Mouse (Mus musculus) cerebellum, adult 9-11 months (tissue): ENCODE measurements around the gene Olfr718-ps1.
"Not testable (repeated sequence)": the region's sequence is repeated elsewhere in the genome, so short reads cannot be mapped to it uniquely, and the experiment has no call there.

Source experiments
- DNase-seq: peaks from one replicate; pipeline ENCODE4 v3.0.0; 2022

The Olfr718-ps1 gene

DNA sequence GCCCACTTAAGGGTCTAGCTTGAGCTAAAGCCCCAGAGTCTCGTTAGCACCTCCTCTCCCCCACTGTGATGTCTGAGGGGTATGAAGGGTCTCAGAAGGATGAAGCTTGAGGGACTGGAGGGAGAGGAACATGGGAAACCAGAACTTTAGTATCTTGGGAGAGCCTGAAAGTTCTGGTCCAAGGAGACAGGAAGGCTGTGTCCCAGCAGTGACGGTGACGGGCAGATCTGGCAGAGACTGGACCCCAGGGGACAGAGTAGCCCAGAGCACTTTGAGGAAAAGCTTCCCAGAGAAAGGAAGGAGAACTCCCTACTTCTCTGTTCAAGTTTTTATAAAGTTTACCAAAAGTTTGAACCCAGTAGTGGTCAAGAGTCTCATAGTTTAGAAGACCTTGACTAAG is at the start of gene Olfr718-ps1:
TSS of gene Olfr718-ps1 (minus strand) at position 101 of the 400 bp plus-strand sequence.
- DNase-seq = no peak

DNA sequence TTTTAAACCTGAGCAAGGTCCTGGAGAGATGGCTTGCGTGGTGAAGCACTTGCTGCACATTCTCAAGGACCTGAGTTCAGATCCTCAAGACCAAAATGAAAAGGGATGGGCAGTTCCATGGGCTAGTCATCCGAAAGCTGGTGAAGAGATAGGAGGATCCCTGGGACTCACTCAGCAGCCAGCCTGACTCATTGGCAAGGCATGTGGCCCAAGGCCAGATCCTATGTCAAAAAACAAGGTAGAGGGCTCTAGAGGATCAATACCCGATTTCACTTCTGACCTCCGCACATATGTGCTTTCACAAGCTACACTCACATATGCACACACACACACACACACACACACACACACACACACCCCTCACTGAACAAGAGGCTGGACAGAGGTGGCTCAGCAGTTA is 49.1 kb upstream of the Olfr718-ps1 start:
- no peak for DNase-seq

DNA sequence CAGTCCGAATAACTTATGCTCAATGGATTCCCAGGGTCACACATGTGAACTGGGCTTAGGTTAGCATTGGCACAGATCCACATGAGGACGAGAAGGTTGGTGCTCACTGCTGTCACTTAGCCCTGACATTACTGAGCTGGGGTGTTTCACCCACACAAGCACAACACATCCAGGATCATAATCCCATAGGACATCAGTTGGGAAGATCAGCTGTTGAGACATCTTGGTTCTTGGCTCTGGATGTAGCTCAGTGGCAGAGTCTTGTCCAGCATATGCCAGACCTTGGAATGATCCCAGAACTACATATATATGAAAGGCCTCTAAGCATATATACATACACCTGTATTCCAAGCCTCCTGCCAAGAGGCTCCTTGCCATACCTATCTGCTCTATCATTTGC is 47.8 kb upstream of the Olfr718-ps1 start:
- DNase-seq = no peak

DNA sequence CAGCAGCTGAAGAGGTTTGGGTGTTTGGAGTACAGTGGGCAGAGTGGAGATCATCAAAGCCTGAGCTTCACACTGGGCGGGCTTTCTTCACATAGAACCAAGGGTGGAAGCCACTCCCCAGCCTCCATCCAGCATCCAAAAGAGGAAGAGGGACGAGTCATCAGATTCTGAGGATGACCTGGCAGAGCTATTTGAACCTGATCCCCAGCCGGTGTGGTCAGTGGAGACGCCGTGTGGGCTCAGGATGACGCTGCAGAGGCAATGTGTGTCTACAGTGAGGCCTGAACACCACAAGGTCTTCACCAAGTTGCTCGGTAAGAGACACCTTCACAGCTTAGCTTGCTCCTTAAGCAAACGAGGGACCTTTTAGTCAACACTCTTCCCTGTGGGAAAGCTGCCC is 47.4 kb upstream of the Olfr718-ps1 start:
- DNase-seq = not testable (repeated sequence)

DNA sequence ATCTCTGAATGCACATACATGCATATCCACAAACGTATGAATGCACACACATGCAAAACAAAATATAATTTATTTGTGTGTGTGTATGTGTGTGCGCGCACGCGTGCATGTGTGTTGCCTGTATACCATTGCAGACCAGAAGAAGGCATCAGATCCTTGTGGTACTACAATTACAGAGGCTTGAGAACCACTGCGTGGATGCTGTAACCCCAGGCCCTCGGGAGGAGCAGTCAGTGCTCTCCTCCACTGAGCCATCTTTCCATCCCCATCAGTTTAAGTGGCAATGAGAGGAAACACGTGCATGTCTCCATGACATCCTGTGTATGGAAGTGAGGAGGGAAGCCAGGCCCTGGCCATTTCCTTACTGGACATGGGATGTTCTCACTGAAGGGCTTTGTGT is 45.4 kb upstream of the Olfr718-ps1 start:
- DNase-seq = no peak

DNA sequence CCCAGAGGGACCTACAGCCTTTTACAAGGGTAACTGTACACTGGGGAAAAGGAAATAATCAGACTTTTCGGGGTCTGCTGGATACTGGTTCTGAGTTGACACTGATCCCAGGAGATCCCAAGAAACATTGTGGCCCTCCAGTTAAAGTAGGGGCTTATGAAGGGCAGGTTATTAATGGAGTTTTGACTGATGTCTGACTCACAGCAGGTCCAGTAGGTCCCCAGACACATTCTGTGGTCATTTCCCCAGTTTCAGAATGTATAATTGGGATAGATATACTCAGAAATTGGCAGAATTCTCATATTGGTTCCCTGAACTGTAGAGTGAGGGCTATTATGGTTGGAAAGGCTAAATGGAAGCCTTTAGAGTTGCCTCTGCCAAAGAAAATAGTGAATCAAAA is 40.6 kb upstream of the Olfr718-ps1 start:
- not testable (repeated sequence) for DNase-seq

DNA sequence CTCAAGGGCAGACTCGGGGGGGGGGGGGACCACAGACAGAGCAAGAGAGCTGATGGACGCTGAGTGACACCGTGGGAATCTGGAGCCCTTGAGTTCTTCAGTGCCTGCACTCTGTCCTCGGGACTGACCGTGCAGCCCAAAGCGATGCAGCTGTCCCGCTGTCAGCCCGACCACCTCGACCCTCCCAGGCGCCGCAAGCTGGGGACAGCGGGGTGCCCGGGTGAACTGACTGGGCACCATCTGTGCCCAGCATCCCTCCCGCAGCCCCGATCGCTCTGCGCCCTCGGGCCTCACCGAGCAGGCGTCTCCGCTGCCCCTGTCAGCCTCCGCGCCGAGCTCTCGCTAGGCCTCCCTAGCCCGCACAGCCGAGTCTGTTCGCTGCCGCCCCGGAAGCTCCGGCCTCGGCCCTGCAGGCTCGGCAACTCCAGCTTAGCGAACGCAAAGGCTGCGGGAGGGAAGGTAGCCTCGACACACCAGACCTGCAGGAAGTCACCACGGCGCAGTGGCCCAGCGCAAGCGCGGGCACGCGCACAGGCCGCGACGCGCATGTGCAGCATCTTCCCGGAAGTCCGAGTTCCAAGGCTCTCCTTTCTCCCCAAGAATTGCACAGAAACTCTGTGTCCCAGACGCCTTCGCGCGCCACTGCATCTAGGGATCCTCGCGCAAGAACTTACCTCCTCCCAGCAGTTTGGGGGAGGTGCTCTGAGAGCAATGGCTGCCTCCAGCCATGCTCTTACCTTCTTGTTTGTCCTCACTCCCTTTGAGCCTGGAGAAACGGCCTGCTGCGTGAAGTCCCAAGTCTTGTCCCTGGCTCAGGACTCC is 33.1 kb upstream of the Olfr718-ps1 start, which contains the start of the genes Rbak and Spdye4b:
TSS of gene Rbak (minus strand) at position 521 of the 822 bp plus-strand sequence.
TSS of gene Spdye4b (plus strand) at position 763 of the 822 bp plus-strand sequence.
- DNase-seq = peak; percentile 96

DNA sequence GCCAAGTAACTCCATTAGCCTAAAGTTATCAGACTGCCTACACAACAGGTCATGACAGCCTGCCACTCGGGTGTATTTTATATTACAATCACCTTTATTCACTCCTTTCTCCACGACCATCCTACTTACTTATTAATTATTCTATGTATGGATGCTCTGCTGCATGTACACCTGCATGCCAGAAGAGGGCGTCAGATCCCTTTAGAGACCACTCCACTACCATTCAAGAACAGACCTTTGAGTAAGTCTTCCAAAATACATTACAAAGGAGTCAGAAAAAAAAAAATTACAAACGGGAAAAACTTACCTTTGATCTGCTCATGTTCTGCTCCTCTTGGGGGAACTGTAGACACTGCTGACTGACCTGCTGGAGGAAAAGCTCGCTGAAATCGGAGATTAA is 31.8 kb upstream of the Olfr718-ps1 start:
- DNase-seq = peak; percentile 23

DNA sequence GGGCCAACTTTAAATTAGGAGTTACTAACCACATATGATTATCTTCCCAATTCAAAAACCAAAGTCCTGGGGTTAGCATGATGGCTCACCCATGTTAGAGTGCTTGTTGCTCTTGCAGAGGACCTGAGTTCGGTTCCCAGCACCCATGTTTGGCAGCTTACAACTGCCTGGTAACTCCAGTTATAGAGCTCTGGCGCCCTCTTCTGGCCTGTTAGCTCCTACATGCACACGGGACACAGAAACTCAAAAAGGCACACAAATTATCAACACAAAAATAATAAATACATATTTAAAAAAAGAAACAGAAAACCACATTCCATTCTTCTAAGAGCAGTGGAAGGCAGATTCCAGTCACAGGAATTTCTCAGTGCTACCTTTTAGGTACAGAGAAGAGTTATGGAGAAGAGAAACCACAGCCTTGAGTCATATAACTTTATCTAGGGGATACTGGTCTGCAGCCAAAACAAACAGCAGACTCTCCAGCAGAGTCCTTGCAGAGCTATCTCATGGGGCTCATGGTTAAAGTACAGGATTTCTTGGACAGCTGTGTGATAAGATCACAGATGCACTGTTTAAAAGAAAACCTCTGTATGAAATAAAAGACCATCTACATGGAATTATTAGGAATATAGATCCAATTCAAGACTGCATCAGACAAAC is 30.3 kb upstream of the Olfr718-ps1 start:
- no peak for DNase-seq

DNA sequence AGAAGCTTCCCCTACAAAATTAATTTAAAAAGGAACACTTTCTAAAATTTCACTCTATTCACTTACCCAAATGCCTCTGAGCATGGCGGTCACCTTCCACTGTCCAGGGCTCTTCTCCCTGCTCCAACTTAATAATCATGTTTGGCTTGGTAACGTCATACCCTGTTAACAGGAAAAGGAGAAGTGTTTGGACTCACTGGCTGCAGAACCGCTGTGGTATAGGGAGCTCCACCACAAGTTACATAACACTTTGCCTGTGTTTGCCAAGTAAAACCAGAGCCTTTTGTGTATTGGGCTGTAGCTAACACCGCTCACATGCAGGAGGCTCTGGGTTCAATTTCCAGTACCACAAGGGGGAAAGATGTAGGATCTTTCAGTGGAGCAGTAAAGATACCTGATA is 28.6 kb upstream of the Olfr718-ps1 start:
- DNase-seq = no peak

DNA sequence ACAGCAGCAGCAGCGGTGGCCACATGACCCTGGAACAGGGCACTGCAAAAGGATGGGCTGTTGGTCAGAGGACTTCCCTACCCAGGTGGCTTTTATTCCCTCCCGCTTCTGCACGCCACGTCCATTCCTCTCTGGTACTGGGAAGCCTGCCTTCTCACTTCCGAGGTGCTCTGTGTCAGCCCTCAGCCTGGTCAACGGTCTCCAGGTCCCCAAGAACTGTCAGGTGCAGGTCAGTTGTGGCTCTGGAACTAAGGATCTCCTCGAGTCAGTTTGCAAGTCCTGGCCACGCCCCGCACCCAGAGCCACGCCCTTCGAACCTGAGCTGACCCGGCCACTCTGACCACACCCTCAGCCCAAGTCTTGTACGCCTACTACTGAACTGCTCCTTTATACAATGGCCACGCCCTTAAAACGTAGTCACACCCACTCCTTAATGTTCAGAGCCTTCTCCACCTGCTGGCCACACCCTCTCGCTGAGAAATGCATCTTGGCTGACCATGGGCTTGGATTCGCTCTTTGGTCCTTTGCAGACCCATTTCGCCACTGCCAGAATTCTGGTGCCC is 18.2 kb upstream of the Olfr718-ps1 start:
- no peak for DNase-seq

DNA sequence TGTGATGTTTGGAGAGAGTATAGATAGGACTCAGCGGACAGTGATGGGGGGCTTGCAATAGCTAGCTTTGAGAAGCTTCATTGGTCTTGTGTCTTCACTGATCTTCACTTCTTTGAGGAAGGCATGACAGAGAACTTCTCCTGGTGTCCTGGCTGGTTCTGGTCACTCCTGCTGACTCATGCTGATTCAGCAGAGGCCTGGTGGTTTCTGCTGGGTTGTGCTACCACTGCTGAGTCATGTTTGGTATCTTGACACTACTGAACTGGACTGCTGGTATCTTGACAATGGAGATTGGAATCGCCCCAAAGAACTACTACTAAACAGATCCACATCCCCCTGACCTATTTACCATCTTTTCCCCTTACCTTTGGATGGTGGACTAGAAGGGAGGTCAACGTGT is 8.2 kb upstream of the Olfr718-ps1 start:
- no peak for DNase-seq

DNA sequence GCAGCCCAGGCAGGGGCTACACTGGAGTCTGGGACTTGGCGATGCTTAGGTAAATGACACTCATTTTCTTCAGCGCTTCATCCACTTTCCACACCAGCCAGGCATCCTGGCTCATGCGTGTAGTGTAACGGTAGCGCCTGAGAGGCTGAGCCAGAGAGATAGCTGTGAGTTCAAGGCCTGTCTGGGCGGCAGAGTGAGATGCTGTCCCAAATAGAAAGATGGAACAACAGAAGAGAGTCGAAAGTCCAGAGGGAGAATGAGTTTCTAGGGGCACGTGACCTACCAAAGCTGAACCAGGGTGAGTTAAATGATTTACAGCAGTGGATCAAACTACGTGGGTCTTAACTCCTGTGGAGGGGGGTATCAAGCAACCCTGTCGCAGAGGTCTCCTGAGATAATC is 6.4 kb upstream of the Olfr718-ps1 start:
- DNase-seq = no peak

DNA sequence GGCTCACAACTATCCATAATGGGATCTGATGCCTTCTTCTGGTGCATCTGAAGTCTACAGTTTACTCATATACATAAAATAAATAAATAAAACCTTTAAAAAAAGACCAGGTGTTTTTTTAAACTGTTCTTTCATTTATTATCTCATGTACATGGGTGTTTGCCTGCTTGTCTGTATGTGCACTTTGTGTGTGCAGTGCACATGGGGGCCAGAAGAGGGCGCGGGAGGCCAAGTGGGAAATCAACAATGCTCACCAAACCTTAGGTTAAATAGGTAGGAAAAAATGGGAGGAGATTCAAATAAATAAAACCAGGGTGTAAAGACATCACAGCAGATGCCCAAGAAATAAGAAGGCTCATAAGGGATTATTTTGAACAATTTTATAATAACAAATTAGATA is 2.7 kb upstream of the Olfr718-ps1 start:
- DNase-seq = no peak

DNA sequence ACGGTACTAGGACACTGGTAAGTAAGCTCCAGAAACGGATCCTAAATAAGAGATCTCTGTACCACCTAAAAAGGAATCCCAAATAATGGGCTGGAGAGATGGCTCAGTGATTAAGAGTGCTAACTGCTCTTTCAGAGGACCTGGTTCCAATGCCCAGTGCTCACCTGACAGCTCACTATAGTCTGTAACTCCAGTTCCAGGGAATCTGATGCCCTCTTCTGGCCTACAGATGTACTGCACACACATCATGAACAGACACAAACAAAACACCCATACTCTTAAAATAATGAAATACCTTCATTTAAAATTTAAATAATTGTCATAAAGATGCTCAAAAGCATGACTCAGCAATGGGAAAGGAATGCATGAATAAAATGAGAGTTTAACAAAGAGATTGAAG is 2.2 kb upstream of the Olfr718-ps1 start:
- no peak for DNase-seq

DNA sequence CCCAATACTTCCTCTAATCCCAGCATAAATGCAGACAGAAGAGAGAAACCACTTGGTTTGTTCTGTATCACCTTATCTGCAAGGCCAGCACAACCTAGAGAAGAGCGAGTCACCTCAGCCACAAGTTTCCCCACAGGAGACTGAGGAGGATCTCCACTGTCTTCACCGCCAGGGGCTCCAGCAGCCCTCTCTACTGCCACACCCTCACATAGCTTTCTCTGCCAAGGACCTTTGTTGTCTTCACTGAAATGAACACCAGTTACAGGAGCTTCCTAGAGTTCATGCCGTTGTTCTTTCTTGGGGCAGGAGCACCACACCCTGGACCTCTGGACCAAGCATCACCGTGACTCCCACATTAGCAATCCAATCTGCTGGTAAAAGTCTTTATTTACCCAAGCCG is 1.3 kb upstream of the Olfr718-ps1 start:
- DNase-seq = no peak

DNA sequence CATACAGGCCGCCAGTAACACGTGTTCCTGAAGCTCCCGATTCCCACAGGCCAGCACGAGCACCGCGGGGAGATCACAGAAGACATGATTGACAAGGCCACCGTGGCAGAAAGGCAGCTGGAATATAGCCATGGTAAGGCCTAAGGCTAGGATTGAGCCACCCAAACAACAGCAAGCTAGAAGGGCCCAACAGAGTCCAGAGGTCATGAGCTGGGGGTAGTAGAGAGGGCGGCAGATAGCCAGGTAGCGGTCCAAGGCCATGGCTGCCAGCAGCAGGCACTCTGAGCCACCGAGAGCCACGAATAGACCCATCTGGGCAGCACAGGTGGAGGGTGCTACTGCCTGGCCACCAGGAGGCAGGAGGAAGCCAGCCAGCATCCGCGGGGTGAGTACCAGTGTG is 9.8 kb downstream of the Olfr718-ps1 start:
- no peak for DNase-seq

DNA sequence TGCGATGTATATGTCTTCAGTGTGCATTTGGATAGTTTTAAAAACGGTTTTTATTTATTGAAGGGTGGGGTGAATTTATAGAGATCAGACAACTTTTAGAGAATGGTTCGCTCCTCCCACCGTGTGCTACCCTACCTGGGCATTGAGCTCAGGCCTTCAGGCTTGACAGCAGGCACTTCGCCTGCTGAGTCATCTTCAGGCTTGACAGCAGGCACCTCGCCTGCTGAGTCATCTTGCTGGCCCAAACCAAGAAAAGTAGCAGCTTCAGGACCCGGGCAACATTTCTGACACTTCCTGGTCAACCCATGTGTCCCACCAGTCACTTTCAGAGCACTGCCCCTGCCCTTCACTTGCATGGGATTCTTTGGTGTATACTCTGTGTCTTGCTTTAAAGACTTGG is 12.3 kb downstream of the Olfr718-ps1 start:
- no peak for DNase-seq

DNA sequence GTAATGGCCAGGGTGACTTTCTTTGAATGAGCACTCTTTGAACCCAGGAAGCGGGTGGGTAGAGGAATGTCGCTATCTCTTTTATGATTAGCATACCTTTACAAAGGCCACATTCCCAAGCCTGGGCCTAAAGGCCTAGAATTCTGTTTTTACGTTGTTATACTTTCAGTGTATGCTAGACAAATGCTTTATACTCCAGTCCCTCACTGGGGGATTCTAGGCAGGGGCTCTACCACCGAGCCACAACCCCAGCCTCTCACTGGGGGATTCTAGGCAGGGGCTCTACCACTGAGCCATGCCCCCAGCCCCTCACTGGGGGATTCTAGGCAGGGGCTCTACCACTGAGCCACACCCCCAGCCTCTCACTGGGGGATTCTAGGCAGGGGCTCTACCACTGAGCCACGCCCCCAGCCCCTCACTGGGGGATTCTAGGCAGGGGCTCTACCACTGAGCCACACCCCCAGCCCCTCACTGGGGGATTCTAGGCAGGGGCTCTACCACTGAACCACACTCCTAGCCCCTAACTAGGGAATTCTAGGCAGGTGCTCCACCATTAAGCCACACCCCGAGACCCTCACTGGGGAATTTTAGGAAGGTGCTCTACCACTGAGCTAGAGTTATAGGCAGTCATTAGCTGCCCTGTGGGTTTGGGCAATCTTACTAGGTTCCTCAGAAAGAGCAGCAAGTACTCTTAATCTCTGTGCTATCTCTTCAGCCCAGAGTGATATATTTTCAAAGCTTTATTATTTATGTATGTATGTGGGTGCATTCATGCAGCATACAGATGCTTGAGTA is 13.0 kb downstream of the Olfr718-ps1 start:
- DNase-seq = not testable (repeated sequence)

DNA sequence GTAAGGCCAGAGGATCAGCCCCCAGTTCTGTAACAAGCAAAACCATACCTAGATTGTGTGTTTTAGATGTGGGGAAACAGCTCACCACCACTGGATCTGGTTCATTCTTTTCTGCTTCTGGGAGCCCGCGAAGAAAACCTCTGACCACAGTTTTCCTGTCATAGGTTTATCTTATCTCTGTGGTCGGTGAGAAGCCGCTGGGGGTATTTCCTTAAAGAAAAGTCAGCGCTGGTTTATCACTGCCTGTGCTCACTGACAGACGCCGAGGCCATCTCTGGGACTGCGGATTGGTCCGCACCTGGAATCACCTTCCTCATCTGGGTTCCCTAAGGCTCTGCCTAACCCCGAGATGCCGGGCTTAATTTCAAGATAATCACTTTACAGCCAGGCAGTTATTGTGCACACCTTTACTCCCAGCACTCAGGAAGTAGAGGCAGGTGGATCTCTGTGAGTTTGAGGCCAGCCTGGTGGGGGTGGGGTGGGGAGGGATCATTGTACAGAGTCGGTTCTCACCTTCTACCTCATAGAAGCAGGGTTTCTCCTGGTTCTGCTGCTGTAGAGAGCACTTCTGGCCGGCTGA is 14.4 kb downstream of the Olfr718-ps1 start:
- no peak for DNase-seq

DNA sequence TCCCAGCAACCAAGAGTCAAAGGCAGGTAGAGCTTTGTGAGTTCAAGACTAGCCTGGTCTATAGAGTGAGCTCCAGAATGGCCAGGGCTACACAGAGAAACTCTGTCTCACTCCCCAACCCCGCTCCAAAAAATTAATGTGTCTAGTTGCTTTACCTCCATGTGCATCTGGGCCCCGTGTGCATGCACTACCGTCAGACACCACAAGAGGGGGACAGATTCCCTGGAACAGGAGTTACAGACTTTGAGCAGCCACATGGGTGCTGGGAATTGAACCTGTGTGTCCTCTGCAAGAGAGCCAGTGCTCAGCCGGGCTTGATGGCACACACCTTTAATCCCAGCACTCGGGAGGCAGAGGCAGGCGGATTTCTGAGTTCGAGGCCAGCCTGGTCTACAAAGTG is 17.0 kb downstream of the Olfr718-ps1 start:
- no peak for DNase-seq

DNA sequence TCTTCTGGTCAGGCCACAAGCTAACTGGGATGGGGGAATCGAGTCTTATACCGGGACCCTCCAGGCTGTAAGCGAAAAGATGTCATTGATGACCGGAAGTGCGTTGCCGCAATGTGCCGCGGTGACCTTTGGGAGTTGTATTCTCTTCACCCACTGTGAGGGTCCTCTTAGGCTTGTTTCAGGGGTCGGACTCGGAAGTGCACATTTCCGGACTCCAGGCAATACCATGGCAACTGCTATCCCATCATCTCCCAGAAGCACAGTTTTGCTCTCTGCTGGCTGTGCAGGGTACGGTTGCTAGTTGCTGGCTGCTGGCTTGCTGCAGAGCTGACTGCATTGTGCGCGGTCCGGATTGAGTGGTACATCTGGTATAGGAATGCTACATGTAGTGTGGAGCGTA is 18.3 kb downstream of the Olfr718-ps1 start:
- no peak for DNase-seq

DNA sequence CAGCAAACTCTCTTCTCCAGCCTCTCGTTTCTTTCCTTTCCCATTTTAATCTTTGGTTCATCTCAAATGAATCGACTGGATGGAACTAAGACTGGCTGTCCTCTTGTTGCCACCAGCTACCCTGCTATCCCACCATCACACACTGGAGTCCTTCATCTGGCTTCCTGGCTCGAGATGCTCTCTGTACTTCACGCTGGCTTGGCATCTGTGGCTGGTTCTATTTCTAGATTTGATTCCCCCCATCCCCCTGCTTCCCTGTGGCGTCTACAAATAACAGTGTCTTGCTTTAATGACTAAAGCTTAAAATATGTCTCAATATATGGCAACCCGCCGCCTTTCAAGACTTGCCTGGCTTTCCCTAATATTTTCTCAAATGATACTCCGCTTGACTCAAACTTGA is 19.5 kb downstream of the Olfr718-ps1 start:
- DNase-seq = peak; percentile 84
